Mouse (Mus musculus) large intestine, adult 2 months (tissue): ENCODE measurements at regions not wholly inside any gene's neighbourhood (a gene's known extent, or its start where the extent isn't known, plus 50 kb on each side); places are given as distances from the start of the nearest gene placed in this dataset.

Experiments used
- DNase-seq: peaks from one replicate; pipeline ENCODE4 v3.0.0-alpha.2; 2012; ENCODE audit warnings: low read depth, low spot score
- WGBS: fragments of 180-500 bp; shearing (Covaris S2); methylation state at CpG from one replicate; pipeline ENCODE4 v1.1.7; 2018; 5-methylcytosine and 5-hydroxymethylcytosine counted together

- 72% methylated on average over 5 of the region's 5 CpGs for WGBS
- no peak for DNase-seq
Measured at GRCm38 (mm10) chr13:28718868-28719265, 234.6 kb downstream of the Sox4 start.

GRCm38 (mm10) chr13:28718169-28718867, 235.2 kb downstream of the Sox4 start:
- 51% methylated on average over 11 of the region's 11 CpGs for WGBS
- no peak for DNase-seq

- 92% methylated on average over 4 of the region's 4 CpGs for WGBS
- no peak for DNase-seq
Measured at GRCm38 (mm10) chr13:28717404-28717803, 236.1 kb downstream of the Sox4 start.

- DNase-seq = no peak
- 79% methylated on average over 7 of the region's 7 CpGs for WGBS
Measured at GRCm38 (mm10) chr13:28709966-28710365, 243.5 kb downstream of the Sox4 start.

- no peak for DNase-seq
- 58% methylated on average over 1 of the region's 1 CpGs for WGBS
Measured at GRCm38 (mm10) chr13:28701309-28701708, 252.2 kb downstream of the Sox4 start.

- no peak for DNase-seq
- WGBS = 71% methylated on average over 3 of the region's 3 CpGs
Measured at GRCm38 (mm10) chr13:28700081-28700480, 253.4 kb downstream of the Sox4 start.

GRCm38 (mm10) chr13:28699490-28700032, 254.0 kb downstream of the Sox4 start:
- WGBS = 82% methylated on average over 4 of the region's 4 CpGs
- no peak for DNase-seq

- no peak for DNase-seq
- 86% methylated on average over 12 of the region's 12 CpGs for WGBS
Measured at GRCm38 (mm10) chr13:28697796-28698678, 255.5 kb downstream of the Sox4 start.

- DNase-seq = no peak
- 61% methylated on average over 4 of the region's 4 CpGs for WGBS
Measured at GRCm38 (mm10) chr13:28693078-28693477, 260.4 kb downstream of the Sox4 start.

- WGBS = 58% methylated on average over 5 of the region's 5 CpGs
- no peak for DNase-seq
Measured at GRCm38 (mm10) chr13:28692587-28692986, 260.9 kb downstream of the Sox4 start.

- WGBS = 84% methylated on average over 5 of the region's 5 CpGs
- no peak for DNase-seq
Measured at GRCm38 (mm10) chr13:28690511-28691160, 262.9 kb downstream of the Sox4 start.

GRCm38 (mm10) chr13:28687838-28688237, 265.7 kb downstream of the Sox4 start:
- WGBS = 75% methylated on average over 1 of the region's 1 CpGs
- no peak for DNase-seq

- DNase-seq = no peak
- WGBS = 84% methylated on average over 3 of the region's 3 CpGs
Measured at GRCm38 (mm10) chr13:28684311-28684710, 269.2 kb downstream of the Sox4 start.

GRCm38 (mm10) chr13:28680266-28680665, 273.2 kb downstream of the Sox4 start:
- WGBS = 98% methylated on average over 1 of the region's 1 CpGs
- DNase-seq = no peak

GRCm38 (mm10) chr13:28673622-28674021, 279.9 kb downstream of the Sox4 start:
- WGBS = 77% methylated on average over 3 of the region's 3 CpGs
- no peak for DNase-seq

GRCm38 (mm10) chr13:28671543-28671942, 282.0 kb downstream of the Sox4 start:
- DNase-seq = no peak
- 77% methylated on average over 11 of the region's 11 CpGs for WGBS

GRCm38 (mm10) chr13:28669832-28670585, 283.5 kb downstream of the Sox4 start:
- WGBS = 97% methylated on average over 4 of the region's 4 CpGs
- no peak for DNase-seq

- 74% methylated on average over 3 of the region's 3 CpGs for WGBS
- no peak for DNase-seq
Measured at GRCm38 (mm10) chr13:28666832-28667231, 286.7 kb downstream of the Sox4 start.

GRCm38 (mm10) chr13:28665150-28665549, 288.4 kb downstream of the Sox4 start:
- 70% methylated on average over 5 of the region's 5 CpGs for WGBS
- no peak for DNase-seq
